25 mouse cellular contexts compared by ENCODE assay signal in the genomic region with DNA sequence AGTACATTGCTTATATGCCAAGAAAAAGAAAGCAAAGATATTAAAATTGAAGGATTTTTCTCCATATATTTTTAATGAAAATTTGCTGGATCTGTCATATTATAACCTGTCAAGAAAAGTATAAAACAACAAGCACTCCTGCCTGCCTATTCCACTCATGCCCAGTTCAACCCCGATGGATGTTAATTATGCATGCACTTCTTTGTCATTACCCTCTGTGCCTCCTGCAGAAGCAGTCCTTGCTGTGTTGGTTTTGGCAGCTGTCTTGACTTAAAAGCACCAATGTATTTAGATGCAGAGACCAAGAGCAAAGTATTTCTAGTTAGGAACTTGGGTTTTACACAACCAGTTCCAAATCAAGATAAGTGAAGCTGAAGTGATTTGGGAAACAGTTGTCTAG. TPM values are rescaled to one million over a fixed set of nuclear protein-coding genes. Genes with fewer than 3 reads are reported as not detected.
DNase-seq lines count a peak whose midpoint lies in the region; ATAC-seq and TF ChIP-seq lines count a peak whose summit lies in the region.
"Had no signal": no experiment of that assay in that cellular context is flagged by ENCODE, and none has a peak within 500 bp of the region (broad histone marks: within the 10 kb centered on the region; RNA-seq: fewer than 3 reads in every experiment).

No protein-coding gene starts in this region.

- no peaks in the 10 kb centered on the region for H3K4me1 ChIP-seq in forebrain, embryonic 13.5 days
- H3K4me1 ChIP-seq in forebrain, embryonic 11.5 days (replicated peaks; ENCODE audit: control insufficient read depth, insufficient read depth, low read length): no peaks in the 10 kb centered on the region
- H3K4me1 ChIP-seq in kidney, adult 2 months (ENCODE audit: control insufficient read depth, insufficient read depth, low read length): no peaks in the 10 kb centered on the region
- H3K4me1 ChIP-seq in forebrain, embryonic 16.5 days (replicated peaks; ENCODE audit: control insufficient read depth, insufficient read depth, low read length): no peaks in the 10 kb centered on the region
- no peaks in the 10 kb centered on the region for H3K4me1 ChIP-seq in hindbrain, embryonic 11.5 days (replicated peaks; ENCODE audit: control insufficient read depth, insufficient read depth, low read length)
- H3K4me1 ChIP-seq: embryonic facial prominence, embryonic 12.5 days; embryonic facial prominence, embryonic 15.5 days; hindbrain, embryonic 13.5 days; intestine, embryonic 15.5 days had no signal

- H3K27ac ChIP-seq in forebrain, embryonic 13.5 days: no peak overlapping the region
- H3K27ac ChIP-seq in forebrain, embryonic 11.5 days (ENCODE audit: low read depth, low read length): no peak overlapping the region
- no peak overlapping the region for H3K27ac ChIP-seq in kidney, adult 2 months (ENCODE audit: insufficient read depth, low read depth, low read length)
- H3K27ac ChIP-seq in forebrain, embryonic 16.5 days (ENCODE audit: low read length): no peak overlapping the region
- H3K27ac ChIP-seq in hindbrain, embryonic 11.5 days (ENCODE audit: low read depth, low read length): no peak overlapping the region
- H3K27ac ChIP-seq: embryonic facial prominence, embryonic 12.5 days; embryonic facial prominence, embryonic 15.5 days; hindbrain, embryonic 13.5 days; intestine, embryonic 15.5 days had no signal

- H3K27me3 ChIP-seq in forebrain, embryonic 13.5 days: no peaks in the 10 kb centered on the region
- no peaks in the 10 kb centered on the region; the same call in 1 of the 2 replicates for H3K27me3 ChIP-seq in forebrain, embryonic 11.5 days (ENCODE audit: control insufficient read depth, insufficient read depth, low read length)
- no peaks in the 10 kb centered on the region for H3K27me3 ChIP-seq in kidney, adult 2 months (replicated peaks; ENCODE audit: control insufficient read depth, insufficient read depth, low read length)
- H3K27me3 ChIP-seq in forebrain, embryonic 16.5 days (replicated peaks; ENCODE audit: control insufficient read depth, insufficient read depth, low read length): no peaks in the 10 kb centered on the region
- H3K27me3 ChIP-seq in hindbrain, embryonic 11.5 days (ENCODE audit: control insufficient read depth, insufficient read depth, low read length): no peaks in the 10 kb centered on the region; the same call in 1 of the 2 replicates
- H3K27me3 ChIP-seq: CH12.LX; embryonic facial prominence, embryonic 12.5 days; embryonic facial prominence, embryonic 15.5 days; hindbrain, embryonic 13.5 days; intestine, embryonic 15.5 days had no signal

- H3K4me2 ChIP-seq in forebrain, embryonic 13.5 days: no peak overlapping the region
- no peak overlapping the region for H3K4me2 ChIP-seq in forebrain, embryonic 11.5 days (ENCODE audit: low read depth, low read length, severe bottlenecking)
- no peak overlapping the region for H3K4me2 ChIP-seq in forebrain, embryonic 16.5 days (ENCODE audit: low read length)
- H3K4me2 ChIP-seq in hindbrain, embryonic 11.5 days (replicated peaks; ENCODE audit: low read depth, low read length): no peak overlapping the region
- H3K4me2 ChIP-seq: embryonic facial prominence, embryonic 12.5 days; embryonic facial prominence, embryonic 15.5 days; heart, embryonic 11.5 days; hindbrain, embryonic 13.5 days; intestine, embryonic 15.5 days had no signal

- no peak for TF ChIP-seq POLR2A in kidney, adult 2 months (IDR thresholded peaks at IDR 0.05; ENCODE audit: low read depth, low read length)
- TF ChIP-seq POLR2A in brain, embryonic 14.5 days (IDR thresholded peaks at IDR 0.05; ENCODE audit: borderline replicate concordance, extremely low read depth, insufficient read depth, insufficient read length, poor library complexity, severe bottlenecking): no peak

- no peak overlapping the region for H3K4me3 ChIP-seq in forebrain, embryonic 13.5 days
- no peak overlapping the region for H3K4me3 ChIP-seq in forebrain, embryonic 11.5 days (ENCODE audit: low read depth, low read length)
- H3K4me3 ChIP-seq in kidney, adult 2 months (ENCODE audit: insufficient read depth, low read depth, low read length): no peak overlapping the region
- no peak overlapping the region for H3K4me3 ChIP-seq in forebrain, embryonic 16.5 days (replicated peaks; ENCODE audit: low read length)
- H3K4me3 ChIP-seq in hindbrain, embryonic 11.5 days (ENCODE audit: low read depth, low read length): no peak overlapping the region
- H3K4me3 ChIP-seq: embryonic facial prominence, embryonic 12.5 days; embryonic facial prominence, embryonic 15.5 days; hindbrain, embryonic 13.5 days; intestine, embryonic 15.5 days had no signal

- 57% methylated on average over 1 of the region's 1 CpGs for WGBS in forebrain, embryonic 13.5 days
- 71% methylated on average over 1 of the region's 1 CpGs for WGBS in forebrain, embryonic 11.5 days
- WGBS in kidney, adult 2 months: 48% methylated on average over 1 of the region's 1 CpGs
- 31% methylated on average over 1 of the region's 1 CpGs for WGBS in forebrain, embryonic 16.5 days
- 74% methylated on average over 1 of the region's 1 CpGs for WGBS in hindbrain, embryonic 11.5 days

- no peaks in the 10 kb centered on the region for H3K9me3 ChIP-seq in forebrain, embryonic 13.5 days (replicated peaks)
- H3K9me3 ChIP-seq in forebrain, embryonic 11.5 days (ENCODE audit: control insufficient read depth, low read length): no peaks in the 10 kb centered on the region
- H3K9me3 ChIP-seq in forebrain, embryonic 16.5 days (ENCODE audit: control insufficient read depth, low read length): no peaks in the 10 kb centered on the region
- no peaks in the 10 kb centered on the region for H3K9me3 ChIP-seq in hindbrain, embryonic 11.5 days (ENCODE audit: control insufficient read depth, low read length)
- H3K9me3 ChIP-seq: embryonic facial prominence, embryonic 12.5 days; embryonic facial prominence, embryonic 15.5 days; G1E; hindbrain, embryonic 13.5 days; intestine, embryonic 15.5 days had no signal

- H3K9ac ChIP-seq in forebrain, embryonic 13.5 days: no peak overlapping the region
- H3K9ac ChIP-seq in forebrain, embryonic 11.5 days (ENCODE audit: low read length): no peak overlapping the region
- no peak overlapping the region for H3K9ac ChIP-seq in forebrain, embryonic 16.5 days (replicated peaks; ENCODE audit: low read depth, low read length)
- H3K9ac ChIP-seq in hindbrain, embryonic 11.5 days (ENCODE audit: low read depth, low read length): no peak overlapping the region
- H3K9ac ChIP-seq: embryonic facial prominence, embryonic 12.5 days; embryonic facial prominence, embryonic 15.5 days; hindbrain, embryonic 13.5 days; intestine, embryonic 15.5 days had no signal

- ATAC-seq in forebrain, embryonic 13.5 days: peak; percentile 74
- no peak for ATAC-seq in forebrain, embryonic 11.5 days (replicated peaks; ENCODE audit: low FRiP score)
- ATAC-seq in forebrain, embryonic 16.5 days: peak; percentile 78
- no peak for ATAC-seq in hindbrain, embryonic 11.5 days (ENCODE audit: low FRiP score)
- ATAC-seq: hindbrain, embryonic 16.5 days; intestine, embryonic 15.5 days; Patski had no signal

- no peak for DNase-seq in forebrain, embryonic 11.5 days (ENCODE audit: low spot score)
- peak; percentile 0 for DNase-seq in kidney, adult 2 months
- DNase-seq in kidney, postnatal 25 days: no peak
- DNase-seq in brain, embryonic 14.5 days (ENCODE audit: low read depth): peak; percentile 75
- DNase-seq in hindbrain, embryonic 11.5 days (ENCODE audit: low spot score): no peak
- DNase-seq: adrenal gland, postnatal 10 days; adrenal gland, postnatal 36 days; B cell, adult 2 months; cerebellum, adult 11 months; cerebellum, adult 2 months; cerebellum, adult 9-11 months; cerebellum, postnatal 25 days; gastrocnemius, postnatal 10 days; gastrocnemius, postnatal 36 days had no signal

- H3K36me3 ChIP-seq in forebrain, embryonic 13.5 days (ENCODE audit: poor library complexity, severe bottlenecking): peaks cover 23% of the 10 kb centered on the region; the same call in 1 of the 2 replicates
- no peaks in the 10 kb centered on the region for H3K36me3 ChIP-seq in forebrain, embryonic 11.5 days (ENCODE audit: control insufficient read depth, insufficient read depth, low read length)
- no peaks in the 10 kb centered on the region for H3K36me3 ChIP-seq in kidney, adult 2 months (ENCODE audit: control insufficient read depth, insufficient read depth, low read length)
- peaks cover 2% of the 10 kb centered on the region for H3K36me3 ChIP-seq in forebrain, embryonic 16.5 days (ENCODE audit: control insufficient read depth, insufficient read depth)
- H3K36me3 ChIP-seq in hindbrain, embryonic 11.5 days (ENCODE audit: control insufficient read depth, insufficient read depth, low read length): no peaks in the 10 kb centered on the region

- TF ChIP-seq CTCF in kidney, adult 2 months (conservative IDR thresholded peaks at IDR 0.05; ENCODE audit: insufficient read depth, insufficient read length, low read depth, low read length): no peak
- TF ChIP-seq CTCF in brain, embryonic 14.5 days (IDR thresholded peaks at IDR 0.05; ENCODE audit: borderline replicate concordance, extremely low read depth, insufficient read depth, insufficient read length): no peak

RNA-seq across cellular contexts. Expression of a gene that starts 26.5 kb away (rescaled TPM):
- 59.8 and 68.3 TPM in 2 replicates for polyA plus RNA-seq in forebrain, embryonic 13.5 days (2015; fragmentation: Nextera tagmentation; extraction: Ambion mirVana)
- 78.0 and 79.9 TPM in 2 replicates for polyA plus RNA-seq in forebrain, embryonic 11.5 days (2014; fragmentation: Nextera tagmentation; extraction: Ambion mirVana)
- 8.6 and 9.6 TPM in 2 replicates for polyA plus RNA-seq in kidney, adult 2 months (2012; rRNA removed)
- 80.8 and 84.3 TPM in 2 replicates for polyA plus RNA-seq in brain, embryonic 14.5 days (2012; rRNA removed)
- 61.0 and 66.0 TPM in 2 replicates for polyA plus RNA-seq in forebrain, embryonic 16.5 days (2015; fragmentation: Nextera tagmentation; extraction: Ambion mirVana)
- polyA plus RNA-seq in hindbrain, embryonic 11.5 days (2014; fragmentation: Nextera tagmentation; extraction: Ambion mirVana): 66.7 and 71.3 TPM in 2 replicates

Comparison
In these comparisons a context has a peak if more than half of its experiments do, and no peak if none do; other contexts are left out.
1. ATAC-seq: peak in forebrain, embryonic 13.5 days (single experiment) and forebrain, embryonic 16.5 days (single experiment); none in forebrain, embryonic 11.5 days (single experiment) and hindbrain, embryonic 11.5 days (single experiment).
2. DNase-seq: peak in kidney, adult 2 months (single experiment) and brain, embryonic 14.5 days (single experiment); none in forebrain, embryonic 11.5 days (single experiment), kidney, postnatal 25 days (0 of 2) and hindbrain, embryonic 11.5 days (single experiment).